Mouse (Mus musculus): ENCODE data around the gene Ccr4. TPM values are rescaled to one million over a fixed set of nuclear protein-coding genes. Genes with fewer than 3 reads are reported as not detected.
"Not testable (repeated sequence)": the region's sequence is repeated elsewhere in the genome, so short reads cannot be mapped to it uniquely, and the experiment has no call there.

Ccr4 gene
- polyA plus RNA-seq, 1 experiment from 2014 or later = not detected

- H3K27me3 ChIP-seq (ENCODE audit: control insufficient read depth, insufficient read depth, low read length) = no peaks in the 10 kb centered on the region
- no peak overlapping the region for H3K4me2 ChIP-seq (ENCODE audit: low read length)
- no peak overlapping the region for H3K4me3 ChIP-seq (replicated peaks; ENCODE audit: low read depth, low read length)
- no peak overlapping the region for H3K9ac ChIP-seq (replicated peaks; ENCODE audit: low read length)
- H3K36me3 ChIP-seq (ENCODE audit: control insufficient read depth, insufficient read depth, low read length) = no peaks in the 10 kb centered on the region
- DNase-seq = no peak
- peaks cover 14% of the 10 kb centered on the region for H3K4me1 ChIP-seq (ENCODE audit: control insufficient read depth, insufficient read depth, low read length)
- no peaks in the 10 kb centered on the region for H3K9me3 ChIP-seq (ENCODE audit: control insufficient read depth, low read length)
- no peak for ATAC-seq (ENCODE audit: low FRiP score, low TSS enrichment)
- no peak overlapping the region for H3K27ac ChIP-seq (replicated peaks; ENCODE audit: low read depth, low read length)
- 12% methylated on average over 17 of the region's 17 CpGs for WGBS
Measured at GRCm38 (mm10) chr9:114527992-114528679, 23.4 kb upstream of the Ccr4 start.

GRCm38 (mm10) chr9:114527085-114527484 is 22.4 kb upstream of the Ccr4 start:
- Histone ChIP-seq H3K9me3 (ENCODE audit: control insufficient read depth, low read length) (no peaks in the 10 kb centered on the region), H3K4me2 (ENCODE audit: low read length) (peak overlapping the region; percentile 26), H3K27me3 (ENCODE audit: control insufficient read depth, insufficient read depth, low read length) (no peaks in the 10 kb centered on the region)

GRCm38 (mm10) chr9:114526581-114526980 is 21.9 kb upstream of the Ccr4 start:
- H3K27ac ChIP-seq (replicated peaks; ENCODE audit: low read depth, low read length) = no peak overlapping the region
- DNase-seq = no peak
- no peaks in the 10 kb centered on the region for H3K9me3 ChIP-seq (ENCODE audit: control insufficient read depth, low read length)
- no peaks in the 10 kb centered on the region for H3K36me3 ChIP-seq (ENCODE audit: control insufficient read depth, insufficient read depth, low read length)
- no peak for ATAC-seq (ENCODE audit: low FRiP score, low TSS enrichment)
- H3K27me3 ChIP-seq (ENCODE audit: control insufficient read depth, insufficient read depth, low read length) = no peaks in the 10 kb centered on the region
- peaks cover 14% of the 10 kb centered on the region for H3K4me1 ChIP-seq (ENCODE audit: control insufficient read depth, insufficient read depth, low read length)
- H3K4me3 ChIP-seq (replicated peaks; ENCODE audit: low read depth, low read length) = no peak overlapping the region
- no peak overlapping the region for H3K9ac ChIP-seq (replicated peaks; ENCODE audit: low read length)
- WGBS = 6% methylated on average over 8 of the region's 8 CpGs
- H3K4me2 ChIP-seq (ENCODE audit: low read length) = 0 out of 2 replicates have a peak overlapping the region, but pooled peaks have one; percentile 15

More at GRCm38 (mm10) chr9:114527085-114527484, 22.4 kb upstream of the Ccr4 start:
- no peaks in the 10 kb centered on the region for H3K36me3 ChIP-seq (ENCODE audit: control insufficient read depth, insufficient read depth, low read length)
- no peak overlapping the region for H3K27ac ChIP-seq (replicated peaks; ENCODE audit: low read depth, low read length)
- 3% methylated on average over 16 of the region's 16 CpGs for WGBS
- DNase-seq = peak; percentile 62
- peaks cover 14% of the 10 kb centered on the region for H3K4me1 ChIP-seq (ENCODE audit: control insufficient read depth, insufficient read depth, low read length)
- ATAC-seq (ENCODE audit: low FRiP score, low TSS enrichment) = no peak
- H3K4me3 ChIP-seq (replicated peaks; ENCODE audit: low read depth, low read length) = no peak overlapping the region
- H3K9ac ChIP-seq (replicated peaks; ENCODE audit: low read length) = no peak overlapping the region

GRCm38 (mm10) chr9:114525891-114526290 is 21.2 kb upstream of the Ccr4 start:
- no peak for ATAC-seq (ENCODE audit: low FRiP score, low TSS enrichment)
- Histone ChIP-seq H3K36me3 (ENCODE audit: control insufficient read depth, insufficient read depth, low read length) (no peaks in the 10 kb centered on the region), H3K27me3 (ENCODE audit: control insufficient read depth, insufficient read depth, low read length) (no peaks in the 10 kb centered on the region), H3K9me3 (ENCODE audit: control insufficient read depth, low read length) (no peaks in the 10 kb centered on the region), H3K27ac (replicated peaks; ENCODE audit: low read depth, low read length) (no peak overlapping the region), H3K4me2 (ENCODE audit: low read length) (no peak overlapping the region), H3K9ac (replicated peaks; ENCODE audit: low read length) (no peak overlapping the region), H3K4me3 (replicated peaks; ENCODE audit: low read depth, low read length) (no peak overlapping the region), H3K4me1 (ENCODE audit: control insufficient read depth, insufficient read depth, low read length) (peaks cover 14% of the 10 kb centered on the region)
- DNase-seq = no peak
- WGBS = 5% methylated on average over 8 of the region's 8 CpGs

GRCm38 (mm10) chr9:114525073-114525633 is 20.4 kb upstream of the Ccr4 start:
- H3K27ac ChIP-seq (replicated peaks; ENCODE audit: low read depth, low read length) = no peak overlapping the region

GRCm38 (mm10) chr9:114522501-114522900 is 17.8 kb upstream of the Ccr4 start:
- H3K27me3 ChIP-seq (ENCODE audit: control insufficient read depth, insufficient read depth, low read length) = no peaks in the 10 kb centered on the region
- H3K4me2 ChIP-seq (ENCODE audit: low read length) = no peak overlapping the region
- no peaks in the 10 kb centered on the region for H3K9me3 ChIP-seq (ENCODE audit: control insufficient read depth, low read length)
- H3K9ac ChIP-seq (replicated peaks; ENCODE audit: low read length) = no peak overlapping the region
- no peaks in the 10 kb centered on the region for H3K36me3 ChIP-seq (ENCODE audit: control insufficient read depth, insufficient read depth, low read length)
- H3K27ac ChIP-seq (replicated peaks; ENCODE audit: low read depth, low read length) = no peak overlapping the region
- peaks cover 10% of the 10 kb centered on the region; the same call in 1 of the 2 replicates for H3K4me1 ChIP-seq (ENCODE audit: control insufficient read depth, insufficient read depth, low read length)
- H3K4me3 ChIP-seq (replicated peaks; ENCODE audit: low read depth, low read length) = no peak overlapping the region
- no peak for ATAC-seq (ENCODE audit: low FRiP score, low TSS enrichment)
- no peak for DNase-seq
- WGBS = 94% methylated on average over 9 of the region's 9 CpGs

More at GRCm38 (mm10) chr9:114525073-114525633, 20.4 kb upstream of the Ccr4 start:
- no peak for ATAC-seq (ENCODE audit: low FRiP score, low TSS enrichment)
- no peak overlapping the region for H3K4me2 ChIP-seq (ENCODE audit: low read length)
- H3K27me3 ChIP-seq (ENCODE audit: control insufficient read depth, insufficient read depth, low read length) = no peaks in the 10 kb centered on the region
- 96% methylated on average over 13 of the region's 15 CpGs for WGBS
- H3K4me3 ChIP-seq (replicated peaks; ENCODE audit: low read depth, low read length) = no peak overlapping the region
- peaks cover 14% of the 10 kb centered on the region for H3K4me1 ChIP-seq (ENCODE audit: control insufficient read depth, insufficient read depth, low read length)
- H3K36me3 ChIP-seq (ENCODE audit: control insufficient read depth, insufficient read depth, low read length) = no peaks in the 10 kb centered on the region
- H3K9ac ChIP-seq (replicated peaks; ENCODE audit: low read length) = no peak overlapping the region
- DNase-seq = no peak
- no peaks in the 10 kb centered on the region for H3K9me3 ChIP-seq (ENCODE audit: control insufficient read depth, low read length)

GRCm38 (mm10) chr9:114522041-114522440 is 17.3 kb upstream of the Ccr4 start:
- Histone ChIP-seq H3K4me1 (ENCODE audit: control insufficient read depth, insufficient read depth, low read length) (peaks cover 8% of the 10 kb centered on the region; the same call in 1 of the 2 replicates), H3K4me3 (replicated peaks; ENCODE audit: low read depth, low read length) (no peak overlapping the region), H3K4me2 (ENCODE audit: low read length) (no peak overlapping the region), H3K9me3 (ENCODE audit: control insufficient read depth, low read length) (no peaks in the 10 kb centered on the region), H3K36me3 (ENCODE audit: control insufficient read depth, insufficient read depth, low read length) (no peaks in the 10 kb centered on the region), H3K27ac (replicated peaks; ENCODE audit: low read depth, low read length) (no peak overlapping the region), H3K9ac (replicated peaks; ENCODE audit: low read length) (no peak overlapping the region), H3K27me3 (ENCODE audit: control insufficient read depth, insufficient read depth, low read length) (no peaks in the 10 kb centered on the region)
- ATAC-seq (ENCODE audit: low FRiP score, low TSS enrichment) (no peak), DNase-seq (no peak)
- 50% methylated on average over 5 of the region's 5 CpGs for WGBS

GRCm38 (mm10) chr9:114520529-114520928 is 15.8 kb upstream of the Ccr4 start:
- H3K36me3 ChIP-seq (ENCODE audit: control insufficient read depth, insufficient read depth, low read length); H3K27me3 ChIP-seq (ENCODE audit: control insufficient read depth, insufficient read depth, low read length); H3K9me3 ChIP-seq (ENCODE audit: control insufficient read depth, low read length); ATAC-seq (ENCODE audit: low FRiP score, low TSS enrichment); H3K27ac ChIP-seq (replicated peaks; ENCODE audit: low read depth, low read length); DNase-seq; H3K9ac ChIP-seq (replicated peaks; ENCODE audit: low read length); H3K4me1 ChIP-seq (ENCODE audit: control insufficient read depth, insufficient read depth, low read length); H3K4me3 ChIP-seq (replicated peaks; ENCODE audit: low read depth, low read length); H3K4me2 ChIP-seq (ENCODE audit: low read length): not testable (repeated sequence)
- 80% methylated on average over 4 of the region's 4 CpGs for WGBS

Measured in midbrain, embryonic 14.5 days (tissue).